Mouse (Mus musculus): ENCODE measurements around the gene Ncoa7. TPM values are rescaled to one million over a fixed set of nuclear protein-coding genes. Genes with fewer than 3 reads are reported as not detected.

Ncoa7 gene
- 12.9 and 14.2 TPM in 2 replicates for polyA plus RNA-seq (2016; fragmentation: Nextera tagmentation; extraction: Ambion mirVana)

DNA sequence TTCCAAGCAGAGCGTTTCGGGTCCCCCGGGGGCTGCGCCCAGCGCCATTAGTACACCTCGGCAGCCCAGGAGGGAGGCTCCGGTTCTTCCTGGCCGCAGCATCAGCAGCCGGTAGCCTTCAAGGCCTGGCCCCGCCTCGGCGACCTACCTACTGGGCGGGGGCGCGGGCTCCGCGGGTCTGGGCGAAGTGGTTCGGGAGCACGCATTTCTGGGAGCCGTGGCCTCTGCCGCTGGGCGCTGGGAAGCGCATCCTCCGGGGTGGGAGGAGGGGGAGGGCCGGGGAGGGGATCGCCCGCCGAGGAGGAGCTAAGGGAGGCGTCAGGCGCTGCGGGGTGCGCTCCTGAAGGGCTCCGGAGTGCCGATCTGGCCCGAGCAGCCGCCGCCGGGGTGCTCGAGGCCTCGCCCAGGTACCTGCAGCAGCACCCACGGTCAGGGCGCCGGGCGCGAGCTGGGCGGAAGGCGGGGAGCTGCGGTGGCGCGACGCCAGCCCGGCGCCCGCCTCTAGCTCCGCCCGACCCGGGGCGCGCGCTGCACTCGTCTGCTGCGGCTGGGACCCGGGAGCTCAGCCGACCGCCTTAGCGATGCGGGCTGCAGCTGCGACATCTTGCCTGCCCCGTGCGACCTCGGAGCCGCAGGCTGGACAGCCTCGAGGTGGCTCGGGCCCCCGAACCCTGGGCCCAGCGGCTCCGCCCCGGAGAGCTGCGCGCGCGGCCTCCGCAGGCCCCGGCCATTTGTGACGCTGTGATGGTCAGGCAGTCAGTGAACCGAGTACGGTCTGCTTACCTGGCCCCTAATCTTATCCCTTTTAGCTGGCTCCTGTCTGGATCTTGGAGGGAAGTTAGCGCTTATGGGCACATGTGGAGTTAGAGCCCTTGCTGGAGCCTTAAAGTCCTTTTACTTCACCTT, at the start of gene Ncoa7:
TSS of gene Ncoa7 (minus strand) at position 646 of the 906 bp plus-strand sequence.
- under 1% methylated on average over 82 of the region's 89 CpGs for WGBS (ENCODE audit: insufficient replicate concordance)
- peak within 1 kb of the TSS; percentile 82 for H3K4me3 ChIP-seq

DNA sequence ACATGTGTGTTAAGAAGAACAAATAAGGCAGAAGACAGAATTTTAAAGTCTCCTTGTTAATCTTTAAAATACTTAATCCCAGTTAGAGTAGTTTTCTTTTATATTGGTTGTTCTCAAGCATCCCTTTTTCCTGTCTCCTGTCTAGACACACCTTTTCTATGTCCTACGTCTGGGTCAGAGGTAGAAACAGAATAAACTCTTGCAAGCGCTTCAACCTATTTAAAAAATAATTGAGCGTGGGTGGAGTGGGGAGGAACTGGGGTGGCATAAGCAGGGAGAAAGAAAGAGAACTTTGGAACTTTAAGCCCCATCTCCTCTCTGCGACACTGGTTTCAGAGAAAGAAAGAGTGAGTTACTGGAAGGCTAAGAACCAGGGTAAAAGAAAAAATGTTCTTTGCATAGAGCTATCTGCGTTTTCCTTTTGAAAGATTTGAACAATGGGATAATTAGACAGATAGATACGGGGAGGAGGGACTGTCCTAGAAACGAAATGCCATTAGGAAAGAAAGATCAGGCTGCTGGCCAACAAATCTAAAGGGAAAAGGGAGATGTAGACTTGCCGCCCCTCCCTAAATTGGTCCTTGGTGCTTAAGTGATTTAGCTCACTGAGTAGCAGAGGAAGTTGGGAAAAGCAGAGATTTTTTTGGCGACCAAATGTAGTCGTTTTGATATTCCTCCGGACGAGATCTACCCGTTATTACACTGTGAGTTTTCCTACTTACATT, 42.1 kb upstream of the Ncoa7 start:
- Histone ChIP-seq H3K9me3 (replicated peaks) (no peaks in the 10 kb centered on the region), H3K36me3 (no peaks in the 10 kb centered on the region), H3K27ac (no peak overlapping the region), H3K4me3 (no peak overlapping the region), H3K9ac (no peak overlapping the region), H3K4me2 (no peak overlapping the region), H3K4me1 (peaks cover 20% of the 10 kb centered on the region), H3K27me3 (replicated peaks) (peaks cover 78% of the 10 kb centered on the region)
- ATAC-seq, result no peak
- WGBS (ENCODE audit: insufficient replicate concordance), result 15% methylated on average over 13 of the region's 13 CpGs

More for the DNA sequence above, at the start of gene Ncoa7:
- H3K9me3 ChIP-seq (replicated peaks), result no peaks in the 10 kb centered on the region
- H3K4me2 ChIP-seq, result peak within 1 kb of the TSS; percentile 81
- peak; percentile 95 for ATAC-seq
- H3K36me3 ChIP-seq, result no peaks in the 10 kb centered on the region
- H3K27ac ChIP-seq, result peak within 1 kb of the TSS; percentile 97
- peak within 1 kb of the TSS; percentile 90 for H3K9ac ChIP-seq
- H3K4me1 ChIP-seq, result peaks cover 32% of the 10 kb centered on the region
- H3K27me3 ChIP-seq (replicated peaks), result peaks cover 1% of the 10 kb centered on the region; the same call in 1 of the 2 replicates

DNA sequence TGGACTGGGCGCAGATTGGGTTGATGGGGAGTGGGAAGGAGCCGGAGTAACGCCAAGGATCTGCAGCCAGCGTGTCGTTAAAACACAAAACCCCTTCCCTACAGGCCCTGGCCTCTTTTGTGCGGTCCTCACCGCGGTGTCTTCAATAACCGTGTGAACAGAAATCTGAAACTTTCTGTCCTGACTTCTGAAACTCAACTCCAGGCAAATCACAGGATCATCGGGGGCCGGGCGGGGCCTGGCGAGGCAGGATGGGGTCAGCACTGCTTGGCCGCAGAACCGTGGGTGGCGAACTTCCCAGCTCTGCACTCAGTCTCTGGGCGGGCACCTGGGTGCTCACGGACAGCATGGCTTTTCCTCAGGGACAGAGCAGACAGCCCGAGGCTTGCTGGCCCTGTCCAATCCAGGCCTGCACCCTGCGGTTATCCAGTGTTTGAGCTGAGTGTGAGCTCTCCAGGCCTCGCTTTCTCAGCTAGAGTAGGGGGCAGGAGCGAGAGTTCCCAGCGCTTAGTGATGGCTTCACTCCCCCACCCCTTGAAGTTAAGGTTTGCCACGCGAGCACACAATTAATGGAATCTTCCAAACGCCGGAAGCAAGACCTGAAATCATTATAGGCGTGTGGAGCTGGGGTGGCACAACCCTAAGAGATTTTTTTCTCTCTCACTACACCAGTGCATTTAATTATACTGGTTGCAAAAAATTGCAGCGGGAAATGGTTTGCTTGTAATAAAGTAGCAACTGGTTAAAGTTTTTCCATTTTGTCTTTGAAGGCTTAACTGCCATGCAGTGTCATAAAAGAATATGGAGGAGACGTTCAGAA, 41.3 kb upstream of the Ncoa7 start:
- H3K27ac ChIP-seq, result no peak overlapping the region
- H3K9me3 ChIP-seq (replicated peaks), result no peaks in the 10 kb centered on the region
- 5% methylated on average over 30 of the region's 30 CpGs for WGBS (ENCODE audit: insufficient replicate concordance)
- peak overlapping the region; percentile 61 for H3K4me3 ChIP-seq
- ATAC-seq, result no peak
- no peaks in the 10 kb centered on the region for H3K36me3 ChIP-seq
- peaks cover 74% of the 10 kb centered on the region for H3K27me3 ChIP-seq (replicated peaks)
- no peak overlapping the region for H3K9ac ChIP-seq
- peaks cover 20% of the 10 kb centered on the region for H3K4me1 ChIP-seq
- H3K4me2 ChIP-seq, result peak overlapping the region; percentile 91

DNA sequence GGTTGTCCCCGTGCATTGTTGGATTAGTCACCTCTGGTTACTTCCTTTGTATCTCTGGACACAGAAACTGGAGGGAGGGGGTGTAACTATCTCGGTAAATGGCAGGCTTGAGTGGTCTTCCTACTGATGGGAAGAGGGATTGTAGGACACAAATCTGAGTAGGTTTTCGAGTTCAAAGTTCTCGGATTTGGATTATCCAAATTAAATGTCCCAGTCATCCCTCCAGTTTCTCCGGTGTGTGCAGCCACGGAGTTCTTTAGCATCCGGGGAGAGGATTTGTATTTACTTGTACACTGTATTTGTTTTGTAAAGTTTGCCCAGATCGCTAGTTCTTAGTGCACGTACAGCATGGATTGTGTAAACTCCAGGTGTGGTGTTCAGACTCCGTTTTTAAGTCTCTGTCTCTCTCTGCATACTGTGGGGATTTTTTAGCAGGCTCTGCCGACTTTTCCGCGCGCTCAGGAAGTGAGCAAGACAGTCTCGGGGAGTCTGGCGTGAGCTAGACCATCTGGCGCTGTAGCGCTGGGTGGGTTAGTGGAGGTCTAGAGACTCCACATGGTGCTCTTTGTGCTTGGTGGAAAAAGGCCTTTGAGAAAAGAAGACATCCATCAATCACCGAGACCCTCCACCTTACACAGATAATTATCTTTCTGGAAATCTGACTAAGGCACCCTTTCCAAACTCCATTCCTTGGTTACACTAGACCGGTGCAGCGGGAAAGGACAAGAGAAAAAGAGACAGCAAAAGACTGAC, 40.5 kb upstream of the Ncoa7 start:
- WGBS (ENCODE audit: insufficient replicate concordance), result 2% methylated on average over 21 of the region's 21 CpGs
- Histone ChIP-seq H3K27me3 (replicated peaks) (peaks cover 74% of the 10 kb centered on the region), H3K9me3 (replicated peaks) (no peaks in the 10 kb centered on the region), H3K27ac (no peak overlapping the region), H3K9ac (no peak overlapping the region), H3K4me1 (peaks cover 20% of the 10 kb centered on the region), H3K4me3 (peak overlapping the region; percentile 61), H3K36me3 (no peaks in the 10 kb centered on the region), H3K4me2 (peak overlapping the region; percentile 91)
- ATAC-seq, result no peak

DNA sequence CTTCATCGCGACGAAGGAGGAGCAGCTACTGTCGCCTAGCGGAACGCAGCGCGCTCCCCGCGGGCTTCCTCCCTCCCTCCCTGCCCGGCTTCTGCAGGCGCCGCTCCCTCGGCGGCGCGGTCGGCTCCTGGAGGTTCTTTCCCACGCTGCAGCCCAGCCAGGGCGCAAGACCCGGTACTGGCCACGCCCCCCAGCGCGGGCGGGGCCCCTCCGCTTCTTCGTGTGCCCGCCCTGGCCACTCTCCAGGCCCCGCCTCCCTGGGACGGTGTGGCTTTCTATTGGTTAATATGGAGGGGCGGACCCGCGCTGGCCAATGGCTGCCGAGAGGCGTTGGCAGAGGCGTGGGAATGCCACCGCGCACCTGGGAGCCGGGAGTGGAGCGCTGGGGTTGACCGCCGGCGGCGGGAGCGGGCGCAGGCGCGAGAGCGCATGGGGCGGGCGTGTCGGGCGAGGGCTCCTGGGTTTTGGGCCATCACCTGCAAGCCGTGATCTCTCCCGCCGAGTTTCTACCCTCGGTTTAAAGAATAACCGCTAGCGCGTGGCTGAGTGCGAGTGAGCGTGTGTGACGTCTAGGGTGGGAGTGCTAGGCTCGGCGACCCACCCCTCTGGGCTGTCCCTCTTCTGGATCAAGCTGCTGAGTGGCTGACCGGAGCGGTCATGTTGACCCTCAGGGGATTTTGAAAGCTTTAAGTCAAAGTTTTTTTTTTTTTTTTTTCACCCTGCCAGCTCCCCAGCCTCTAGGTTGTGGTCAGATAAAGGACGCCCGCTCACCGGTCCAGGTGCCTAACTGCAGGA, 39.7 kb upstream of the Ncoa7 start, which contains the start of gene Hey2:
TSS of gene Hey2 (minus strand) at position 159 of the 795 bp plus-strand sequence.
- Histone ChIP-seq H3K9ac (peak within 1 kb of the TSS; percentile 14; the same call in 1 of the 2 replicates), H3K36me3 (no peaks in the 10 kb centered on the region), H3K4me3 (peak within 1 kb of the TSS; percentile 61), H3K4me2 (peak within 1 kb of the TSS; percentile 91), H3K27ac (no peak within 1 kb of the TSS), H3K9me3 (replicated peaks) (no peaks in the 10 kb centered on the region), H3K27me3 (replicated peaks) (peaks cover 74% of the 10 kb centered on the region), H3K4me1 (peaks cover 20% of the 10 kb centered on the region)
- ATAC-seq, result peak; percentile 99
- WGBS (ENCODE audit: insufficient replicate concordance), result under 1% methylated on average over 70 of the region's 70 CpGs

DNA sequence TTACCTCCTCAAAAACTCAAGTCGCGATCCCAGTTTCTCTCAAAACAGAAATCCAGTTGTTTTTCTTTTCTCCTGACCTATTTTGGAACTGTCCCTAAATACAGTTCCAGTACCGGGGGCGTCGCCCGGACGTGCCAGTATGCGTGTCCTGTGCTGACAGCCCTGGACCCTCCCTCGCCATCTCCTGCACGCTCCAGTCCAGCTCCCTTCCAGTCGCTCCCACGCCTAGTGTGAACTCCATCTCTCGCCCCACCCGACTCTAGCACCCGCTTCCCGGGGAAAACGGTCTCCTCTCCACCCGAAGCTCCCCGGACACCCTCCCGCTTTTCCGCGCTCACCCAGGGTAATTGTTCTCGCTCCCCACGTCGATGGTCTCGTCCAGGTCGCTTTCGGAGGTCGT, 39.1 kb upstream of the Ncoa7 start:
- H3K4me2 ChIP-seq, result peak overlapping the region; percentile 91
- peaks cover 20% of the 10 kb centered on the region for H3K4me1 ChIP-seq
- WGBS (ENCODE audit: insufficient replicate concordance), result 1% methylated on average over 29 of the region's 29 CpGs
- peaks cover 74% of the 10 kb centered on the region for H3K27me3 ChIP-seq (replicated peaks)
- peak; percentile 11; the same call in 1 of the 2 replicates for ATAC-seq
- peak overlapping the region; percentile 61 for H3K4me3 ChIP-seq
- H3K9ac ChIP-seq, result peak overlapping the region; percentile 14; the same call in 1 of the 2 replicates
- no peak overlapping the region for H3K27ac ChIP-seq
- no peaks in the 10 kb centered on the region for H3K9me3 ChIP-seq (replicated peaks)
- H3K36me3 ChIP-seq, result no peaks in the 10 kb centered on the region

DNA sequence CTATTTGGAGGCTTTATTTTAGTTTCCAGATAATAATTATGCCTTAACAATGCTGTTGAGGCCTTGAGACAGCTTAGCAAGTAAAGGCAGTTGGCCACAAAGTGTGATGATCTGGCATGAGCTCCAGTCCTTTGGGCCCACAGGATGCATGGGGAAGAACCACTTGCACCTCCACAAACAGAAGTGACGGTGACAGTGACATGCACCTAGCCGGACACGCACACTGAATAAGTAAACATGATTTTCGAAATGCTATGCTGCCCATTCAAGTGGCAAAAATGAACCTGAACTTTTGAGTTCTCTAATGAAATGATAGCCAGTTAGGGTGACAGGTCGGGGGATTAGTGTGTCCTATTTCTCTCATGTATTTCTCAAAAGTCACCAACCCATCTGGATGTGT, 37.7 kb upstream of the Ncoa7 start:
- Histone ChIP-seq H3K27ac (no peak overlapping the region), H3K9me3 (replicated peaks) (no peaks in the 10 kb centered on the region), H3K36me3 (no peaks in the 10 kb centered on the region), H3K4me1 (peaks cover 20% of the 10 kb centered on the region), H3K4me2 (no peak overlapping the region), H3K27me3 (replicated peaks) (peaks cover 59% of the 10 kb centered on the region), H3K4me3 (no peak overlapping the region), H3K9ac (no peak overlapping the region)
- WGBS (ENCODE audit: insufficient replicate concordance), result 72% methylated on average over 5 of the region's 5 CpGs
- no peak for ATAC-seq

DNA sequence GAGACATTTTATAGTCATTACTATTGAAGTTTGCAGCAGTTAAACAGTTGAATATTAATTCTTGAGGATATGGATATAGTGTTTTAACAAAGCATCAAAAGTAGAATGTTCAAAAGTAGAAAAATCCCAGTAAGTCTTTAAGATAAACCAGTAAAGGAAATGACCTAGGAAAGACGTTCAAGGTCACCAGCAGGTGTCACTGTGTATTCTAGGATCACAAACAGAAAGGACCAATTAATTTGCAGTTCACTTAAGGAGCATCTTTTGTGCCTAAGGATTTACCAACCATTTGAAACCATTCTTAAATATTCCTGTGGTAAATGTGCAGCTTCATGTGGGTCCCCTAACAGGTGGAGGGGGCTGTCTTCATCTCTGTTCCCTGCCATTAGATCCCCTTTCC, 35.1 kb upstream of the Ncoa7 start:
- H3K9me3 ChIP-seq (replicated peaks), result no peaks in the 10 kb centered on the region
- peaks cover 43% of the 10 kb centered on the region for H3K27me3 ChIP-seq (replicated peaks)
- no peaks in the 10 kb centered on the region for H3K36me3 ChIP-seq
- no peak overlapping the region for H3K9ac ChIP-seq
- no peak overlapping the region for H3K27ac ChIP-seq
- ATAC-seq, result no peak
- 3% methylated on average over 1 of the region's 1 CpGs for WGBS (ENCODE audit: insufficient replicate concordance)
- no peak overlapping the region for H3K4me3 ChIP-seq
- peaks cover 16% of the 10 kb centered on the region for H3K4me1 ChIP-seq
- H3K4me2 ChIP-seq, result no peak overlapping the region

DNA sequence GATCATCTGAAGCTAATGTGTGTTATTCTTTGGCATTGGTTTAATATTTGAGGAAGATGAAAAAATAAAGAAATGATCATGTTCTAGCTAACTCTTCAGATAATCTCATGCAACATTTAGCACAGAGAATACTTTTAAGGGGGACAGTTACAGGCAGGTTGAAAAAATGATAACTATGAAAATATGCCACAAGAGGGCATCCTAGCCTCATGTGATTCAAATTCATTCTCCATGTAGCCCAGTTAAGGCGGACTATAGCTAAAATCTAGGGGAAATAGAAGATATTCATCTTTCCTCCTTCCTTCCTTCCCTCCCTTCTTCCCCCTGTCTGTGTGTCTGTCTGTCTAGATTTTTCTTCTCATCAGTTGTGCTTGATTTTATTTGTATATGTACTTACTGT, 21.9 kb upstream of the Ncoa7 start:
- Histone ChIP-seq H3K9me3 (replicated peaks) (no peaks in the 10 kb centered on the region), H3K27ac (no peak overlapping the region), H3K9ac (no peak overlapping the region), H3K4me2 (no peak overlapping the region), H3K4me1 (no peaks in the 10 kb centered on the region), H3K27me3 (replicated peaks) (no peaks in the 10 kb centered on the region), H3K4me3 (no peak overlapping the region), H3K36me3 (no peaks in the 10 kb centered on the region)
- WGBS (ENCODE audit: insufficient replicate concordance), result 9% methylated on average over 1 of the region's 1 CpGs
- ATAC-seq, result no peak

DNA sequence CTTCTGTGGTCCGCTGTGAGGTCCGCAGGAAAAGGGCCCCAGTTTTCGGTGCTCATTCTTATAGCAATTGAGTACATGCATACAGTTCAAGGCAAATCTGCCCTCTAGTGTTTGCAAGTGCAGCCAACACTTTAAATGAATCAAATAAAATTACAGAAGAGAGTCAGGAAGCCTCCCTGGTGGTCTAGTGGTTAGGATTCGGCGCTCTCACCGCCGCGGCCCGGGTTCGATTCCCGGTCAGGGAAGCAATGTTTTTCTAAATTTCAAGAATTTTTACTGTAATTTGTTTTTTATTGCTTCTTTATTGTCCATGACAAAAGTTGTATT, 7.8 kb upstream of the Ncoa7 start:
- peaks cover 6% of the 10 kb centered on the region; the same call in 1 of the 2 replicates for H3K27me3 ChIP-seq (replicated peaks)
- no peaks in the 10 kb centered on the region for H3K9me3 ChIP-seq (replicated peaks)
- H3K4me2 ChIP-seq, result peak overlapping the region; percentile 64
- peak overlapping the region; percentile 54 for H3K4me3 ChIP-seq
- WGBS (ENCODE audit: insufficient replicate concordance), result 7% methylated on average over 11 of the region's 11 CpGs
- peaks cover 6% of the 10 kb centered on the region; the same call in 1 of the 2 replicates for H3K4me1 ChIP-seq
- no peak overlapping the region for H3K27ac ChIP-seq
- H3K36me3 ChIP-seq, result no peaks in the 10 kb centered on the region
- ATAC-seq, result peak; percentile 90
- H3K9ac ChIP-seq, result peak overlapping the region; percentile 62; the same call in 1 of the 2 replicates
